Mouse (Mus musculus) small intestine, adult 2 months (tissue): Measurements from ENCODE around the gene Tshr. TPM values are rescaled to one million over a fixed set of nuclear protein-coding genes. Genes with fewer than 3 reads are reported as not detected.

Source experiments
- H3K27ac ChIP-seq: fragments of 200-500 bp; 2 replicates; pipeline ENCODE4 v1.5.1; 2012; ENCODE audit warnings: low read depth, low read length, control low read depth, inconsistent platforms; ENCODE audit not compliant: insufficient read depth
- H3K27me3 ChIP-seq: fragments of 200-500 bp; 2 replicates; pipeline ENCODE4 v1.6.1; 2012; ENCODE audit warnings: mild to moderate bottlenecking, moderate library complexity, low read length, inconsistent platforms; ENCODE audit not compliant: control insufficient read depth, insufficient read depth
- H3K36me3 ChIP-seq: fragments of 200-500 bp; 2 replicates; pipeline ENCODE4 v1.6.1; 2012; ENCODE audit warnings: mild to moderate bottlenecking, low read length, control low read depth, inconsistent platforms; ENCODE audit not compliant: control insufficient read depth, insufficient read depth
- H3K4me1 ChIP-seq: fragments of 200-500 bp; 2 replicates; pipeline ENCODE4 v1.6.1; 2012; ENCODE audit warnings: low read length, inconsistent platforms, mixed read lengths; ENCODE audit not compliant: control insufficient read depth, insufficient read depth, insufficient read length
- H3K4me3 ChIP-seq: fragments of 200-500 bp; 2 replicates; pipeline ENCODE4 v1.5.1; 2012; ENCODE audit warnings: low read depth, mild to moderate bottlenecking, control low read depth, inconsistent platforms, low read length, moderate library complexity
- CTCF ChIP-seq: fragments of 200-500 bp; IDR thresholded peaks from 2 replicates; pipeline ENCODE4 v1.5.1; 2012; ENCODE audit warnings: low read depth, mild to moderate bottlenecking, control low read depth, inconsistent platforms, low read length, moderate library complexity, mixed read lengths; ENCODE audit not compliant: insufficient replicate concordance, insufficient read length; ENCODE audit errors: extremely low read depth
- POLR2A ChIP-seq: fragments of 200-500 bp; IDR thresholded peaks from 2 replicates; pipeline ENCODE4 v1.6.1; 2012; ENCODE audit warnings: low read depth, mild to moderate bottlenecking, control low read depth, inconsistent platforms, low read length, moderate library complexity
- WGBS: fragments of 180-500 bp; shearing (Covaris S2); methylation state at CpG from one replicate; pipeline ENCODE4 v1.1.7; 2018; 5-methylcytosine and 5-hydroxymethylcytosine counted together
- polyA plus RNA-seq: library from polyadenylated mRNA; depleted of rRNA; stranded (reverse); fragments of >200 nt; gene quantifications from 2 replicates; pipeline ENCODE4 v1.2.3, GENCODE M21; 2012

Tshr gene
- polyA plus RNA-seq, 1 experiment = not detected

- WGBS = 54% methylated on average over 11 of the region's 11 CpGs
- H3K27ac ChIP-seq = no peak overlapping the region
- peaks cover 3% of the 10 kb centered on the region; the same call in 1 of the 2 replicates for H3K4me1 ChIP-seq
- no peaks in the 10 kb centered on the region for H3K27me3 ChIP-seq
- H3K4me3 ChIP-seq = no peak overlapping the region
- H3K36me3 ChIP-seq = no peaks in the 10 kb centered on the region
- TF ChIP-seq POLR2A (no peak), CTCF (peak; percentile 75; the same call in 1 of the 2 replicates)
Observed at GRCm38 (mm10) chr12:91423125-91423820, 38.9 kb downstream of the Tshr start.

DNA sequence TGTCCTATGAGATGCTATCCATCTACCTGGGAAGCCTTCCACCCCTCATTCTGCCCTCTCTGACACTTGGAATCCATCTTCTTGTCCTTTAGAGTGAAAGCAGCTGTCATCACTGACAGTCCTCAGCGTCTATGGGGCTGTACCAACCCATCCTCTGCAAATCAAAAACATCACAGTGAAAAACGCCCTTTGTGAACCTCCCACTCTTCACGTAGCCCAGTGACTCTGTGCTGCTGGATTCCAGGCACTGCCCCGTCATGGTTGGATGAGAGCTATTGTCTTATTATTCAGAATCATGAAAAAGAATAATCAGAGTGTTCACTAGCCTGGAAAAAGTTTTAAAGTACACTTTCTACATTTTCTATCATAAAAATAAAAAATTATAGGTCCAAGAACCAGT is 42.1 kb downstream of the Tshr start:
- Histone ChIP-seq H3K4me1 (peaks cover 3% of the 10 kb centered on the region; the same call in 1 of the 2 replicates), H3K36me3 (no peaks in the 10 kb centered on the region), H3K4me3 (no peak overlapping the region), H3K27ac (no peak overlapping the region), H3K27me3 (no peaks in the 10 kb centered on the region)
- 55% methylated on average over 4 of the region's 4 CpGs for WGBS
- TF ChIP-seq POLR2A (no peak), CTCF (no peak)

DNA sequence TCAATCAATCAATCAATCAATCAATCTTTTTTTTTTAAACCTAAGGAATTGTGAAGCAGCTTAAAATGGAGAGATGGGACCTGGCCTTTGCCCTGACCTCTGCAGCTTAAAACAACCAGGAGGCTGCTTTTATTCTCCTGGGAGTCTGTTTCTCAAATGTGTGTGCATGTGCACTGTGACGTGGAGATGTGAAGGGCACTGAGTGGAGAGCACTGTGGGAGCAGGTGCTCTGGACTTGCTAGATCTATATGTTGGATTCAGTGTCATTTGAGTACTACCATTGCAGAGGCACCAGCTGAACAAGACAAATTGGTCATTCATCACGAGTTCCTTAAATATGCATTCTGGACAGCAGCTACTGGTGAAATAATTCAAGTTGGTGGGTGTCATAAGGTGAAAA is 42.8 kb downstream of the Tshr start:
- WGBS = 63% methylated on average over 2 of the region's 2 CpGs

DNA sequence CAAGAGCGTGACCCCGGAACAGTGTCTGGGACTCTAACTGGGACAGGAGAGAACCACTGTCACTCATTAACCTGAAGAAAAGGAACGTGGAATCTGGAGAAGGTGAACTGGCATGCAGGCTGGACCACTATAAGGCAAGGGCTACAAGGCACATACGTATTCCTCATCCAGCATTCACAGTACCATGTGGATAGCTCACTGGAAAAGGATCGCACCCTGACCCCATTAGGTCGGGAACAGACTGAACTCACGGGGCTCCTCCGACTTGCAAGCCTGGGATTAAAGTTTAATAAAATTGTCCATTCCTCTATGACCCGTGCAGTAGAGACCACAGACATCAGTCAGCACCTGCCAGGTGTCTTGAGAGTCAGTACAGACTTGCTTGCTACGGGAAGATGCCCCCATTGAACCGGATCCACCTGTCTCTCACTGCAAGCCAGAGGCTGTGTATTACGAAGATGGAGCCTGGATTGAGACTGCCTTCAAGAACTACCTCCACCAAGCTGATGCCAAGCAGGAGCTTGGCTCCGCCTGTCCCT is 97.9 kb downstream of the Tshr start:
- no peaks in the 10 kb centered on the region for H3K27me3 ChIP-seq
- TF ChIP-seq CTCF = no peak
- TF ChIP-seq POLR2A = no peak
- WGBS = 83% methylated on average over 13 of the region's 13 CpGs
- no peaks in the 10 kb centered on the region for H3K36me3 ChIP-seq
- H3K4me1 ChIP-seq = no peaks in the 10 kb centered on the region
- H3K27ac ChIP-seq = no peak overlapping the region
- no peak overlapping the region for H3K4me3 ChIP-seq

More for the DNA sequence above, 42.8 kb downstream of the Tshr start:
- H3K4me3 ChIP-seq = no peak overlapping the region
- H3K27me3 ChIP-seq = no peaks in the 10 kb centered on the region
- H3K27ac ChIP-seq = no peak overlapping the region
- H3K4me1 ChIP-seq = peaks cover 3% of the 10 kb centered on the region; the same call in 1 of the 2 replicates
- TF ChIP-seq POLR2A (no peak), CTCF (no peak)
- no peaks in the 10 kb centered on the region for H3K36me3 ChIP-seq

GRCm38 (mm10) chr12:91486342-91486741 is 102.0 kb downstream of the Tshr start:
- Histone ChIP-seq H3K4me3 (no peak overlapping the region), H3K27ac (no peak overlapping the region), H3K36me3 (no peaks in the 10 kb centered on the region), H3K27me3 (no peaks in the 10 kb centered on the region), H3K4me1 (no peaks in the 10 kb centered on the region)
- TF ChIP-seq CTCF (no peak), POLR2A (no peak)
- WGBS = 85% methylated on average over 4 of the region's 4 CpGs

- H3K4me3 ChIP-seq = no peak overlapping the region
- 39% methylated on average over 3 of the region's 3 CpGs for WGBS
- H3K36me3 ChIP-seq = no peaks in the 10 kb centered on the region
- H3K4me1 ChIP-seq = no peaks in the 10 kb centered on the region
- no peaks in the 10 kb centered on the region for H3K27me3 ChIP-seq
- no peak overlapping the region for H3K27ac ChIP-seq
- TF ChIP-seq CTCF = no peak
- TF ChIP-seq POLR2A = no peak
Observed at GRCm38 (mm10) chr12:91488406-91488805, 104.0 kb downstream of the Tshr start.

DNA sequence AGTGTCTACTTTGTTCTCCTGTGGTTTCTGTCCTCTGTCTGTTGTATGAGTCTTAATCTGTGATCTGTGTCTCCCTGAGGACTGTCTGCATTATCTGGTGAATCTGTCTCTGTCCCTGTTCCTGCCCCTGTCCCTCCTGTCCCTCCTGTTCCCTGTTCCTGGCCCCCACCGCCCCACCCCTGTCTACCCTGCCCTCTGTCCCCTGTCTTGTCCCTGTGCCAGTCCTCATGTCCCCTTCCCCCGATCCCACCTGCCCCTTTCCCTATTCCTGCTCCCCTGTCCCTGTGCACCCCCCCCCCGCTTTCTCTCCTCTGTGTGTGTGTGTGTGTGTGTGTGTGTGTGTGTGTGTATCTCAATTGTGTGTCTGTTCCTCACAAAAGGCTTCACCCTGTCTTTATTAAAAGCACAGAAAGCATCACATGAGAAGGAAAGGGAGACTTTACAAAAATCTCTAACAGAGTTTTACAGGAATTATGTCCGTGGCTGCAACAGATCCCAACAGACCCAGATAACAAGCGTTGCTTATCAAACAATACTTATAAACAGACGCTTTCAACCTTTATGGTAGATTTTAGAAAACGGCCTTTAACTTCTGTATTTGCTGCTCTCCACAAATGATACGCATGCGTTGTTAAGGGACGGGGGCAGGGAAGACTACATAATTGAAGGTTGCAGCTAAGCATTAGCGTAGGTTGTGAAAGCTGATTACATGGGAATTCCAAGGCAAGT is 111.3 kb downstream of the Tshr start:
- Histone ChIP-seq H3K4me1 (no peaks in the 10 kb centered on the region), H3K27me3 (no peaks in the 10 kb centered on the region), H3K4me3 (no peak overlapping the region), H3K36me3 (no peaks in the 10 kb centered on the region), H3K27ac (no peak overlapping the region)
- TF ChIP-seq POLR2A = no peak
- TF ChIP-seq CTCF = no peak
- 37% methylated on average over 11 of the region's 11 CpGs for WGBS
